Mouse (Mus musculus) midbrain, embryonic 10.5 days (tissue): ENCODE data around the gene Plekhh2. TPM values are rescaled to one million over a fixed set of nuclear protein-coding genes. Genes with fewer than 3 reads are reported as not detected.

Experiments used
- DNase-seq: peaks from one replicate; pipeline ENCODE4 v3.0.0-alpha.2; 2017; ENCODE audit warnings: low spot score
- H3K27ac ChIP-seq: fragments of 300-500 bp; sonication (generic); replicated peaks from 2 replicates; pipeline ENCODE4 v1.5.1; 2016; ENCODE audit warnings: mild to moderate bottlenecking
- H3K27me3 ChIP-seq: fragments of 300-500 bp; sonication (generic); 2 replicates; pipeline ENCODE4 v1.6.1; 2016; ENCODE audit warnings: low read depth, mild to moderate bottlenecking; ENCODE audit not compliant: poor library complexity, severe bottlenecking
- H3K36me3 ChIP-seq: fragments of 300-500 bp; sonication (generic); 2 replicates; pipeline ENCODE4 v1.6.1; 2016; ENCODE audit warnings: mild to moderate bottlenecking, moderate library complexity
- H3K4me1 ChIP-seq: fragments of 300-500 bp; sonication (generic); 2 replicates; pipeline ENCODE4 v1.6.1; 2016
- H3K4me3 ChIP-seq: fragments of 300-500 bp; sonication (generic); 2 replicates; pipeline ENCODE4 v1.5.1; 2016; ENCODE audit warnings: mild to moderate bottlenecking, moderate library complexity
- H3K9me3 ChIP-seq: fragments of 300-500 bp; sonication (generic); replicated peaks from 2 replicates; pipeline ENCODE4 v1.6.1; 2016; ENCODE audit warnings: mild to moderate bottlenecking
- WGBS: fragments of 180-500 bp; shearing (Covaris S2); methylation state at CpG from one replicate; pipeline ENCODE4 v1.1.7; 2016; 5-methylcytosine and 5-hydroxymethylcytosine counted together
- polyA plus RNA-seq: library from polyadenylated mRNA; unstranded; fragments of >200 nt; fragmentation: Nextera tagmentation; extraction: Ambion mirVana; gene quantifications from 2 replicates; pipeline ENCODE4 v1.2.1, GENCODE M21; 2016

Plekhh2 gene
- polyA plus RNA-seq, 1 experiment from 2014 or later: 2.9 TPM

GRCm38 (mm10) chr17:84658951-84659350, 147.3 kb downstream of the Plekhh2 start:
- Histone ChIP-seq H3K9me3 (no peaks in the 10 kb centered on the region), H3K36me3 (no peaks in the 10 kb centered on the region), H3K4me1 (peaks cover 14% of the 10 kb centered on the region), H3K27me3 (no peaks in the 10 kb centered on the region), H3K27ac (no peak overlapping the region), H3K4me3 (no peak overlapping the region)
- DNase-seq: no peak
- WGBS: 87% methylated on average over 8 of the region's 8 CpGs

GRCm38 (mm10) chr17:84665053-84665452, 153.4 kb downstream of the Plekhh2 start:
- DNase-seq: no peak
- WGBS: 75% methylated on average over 10 of the region's 10 CpGs
- H3K4me3 ChIP-seq: no peak overlapping the region

GRCm38 (mm10) chr17:84665691-84666090, 154.0 kb downstream of the Plekhh2 start:
- H3K4me3 ChIP-seq: no peak overlapping the region
- H3K9me3 ChIP-seq: no peaks in the 10 kb centered on the region
- DNase-seq: no peak
- no peak overlapping the region for H3K27ac ChIP-seq
- peaks cover 21% of the 10 kb centered on the region for H3K4me1 ChIP-seq
- WGBS: 60% methylated on average over 9 of the region's 9 CpGs
- no peaks in the 10 kb centered on the region for H3K27me3 ChIP-seq
- no peaks in the 10 kb centered on the region for H3K36me3 ChIP-seq

More at GRCm38 (mm10) chr17:84665053-84665452, 153.4 kb downstream of the Plekhh2 start:
- Histone ChIP-seq H3K4me1 (peaks cover 21% of the 10 kb centered on the region), H3K27me3 (no peaks in the 10 kb centered on the region), H3K27ac (no peak overlapping the region), H3K36me3 (no peaks in the 10 kb centered on the region), H3K9me3 (no peaks in the 10 kb centered on the region)

GRCm38 (mm10) chr17:84667848-84668247, 156.2 kb downstream of the Plekhh2 start:
- Histone ChIP-seq H3K9me3 (no peaks in the 10 kb centered on the region), H3K36me3 (no peaks in the 10 kb centered on the region), H3K27ac (no peak overlapping the region), H3K27me3 (no peaks in the 10 kb centered on the region), H3K4me3 (no peak overlapping the region), H3K4me1 (peaks cover 24% of the 10 kb centered on the region)
- WGBS: 88% methylated on average over 3 of the region's 3 CpGs
- no peak for DNase-seq

Other genes with a start within 250 kb of the Plekhh2 start
- gene Thada, start 45.7 kb upstream of the Plekhh2 start, polyA plus RNA-seq: 10.3 and 10.8 TPM in 2 replicates
- gene Dync2li1, start 114.6 kb downstream of the Plekhh2 start, polyA plus RNA-seq: 30.9 and 32.7 TPM in 2 replicates
- gene Abcg8, start 164.4 kb downstream of the Plekhh2 start, polyA plus RNA-seq: 0.15 TPM in 1 of 2 replicates, not detected in the other
- gene Abcg5, start 171.1 kb downstream of the Plekhh2 start, polyA plus RNA-seq: 1.6 and 3.0 TPM in 2 replicates